Mouse (Mus musculus): ENCODE results near the gene Ncor2.

GRCm38 (mm10) chr5:125066479-125067471 is 112.2 kb downstream of the Ncor2 start:
- TF ChIP-seq POLR2A (IDR thresholded peaks at IDR 0.05; ENCODE audit: insufficient read depth, low read depth, low read length) (no peak), CTCF (IDR thresholded peaks at IDR 0.05; ENCODE audit: insufficient read depth, low read depth, low read length) (peak; percentile 80)
